Mouse (Mus musculus) layer of hippocampus, adult 8-10 months (tissue): ENCODE measurements around the gene Tiam1. TPM values are rescaled to one million over a fixed set of nuclear protein-coding genes. Genes with fewer than 3 reads are reported as not detected.

ENCODE experiments used
- DNase-seq, 2 experiments: peaks; one replicate each; pipeline ENCODE4 v3.0.0; 2022; ENCODE audit warnings: low spot score in 2 of 2
- total RNA-seq, 4 experiments: library from RNA; stranded (reverse); gene quantifications; 2 replicates each; pipeline ENCODE4 v1.2.4; 2022

Gene Tiam1
- total RNA-seq, 4 experiments from 2014 or later: 103 to 125 (median 116) TPM

DNA sequence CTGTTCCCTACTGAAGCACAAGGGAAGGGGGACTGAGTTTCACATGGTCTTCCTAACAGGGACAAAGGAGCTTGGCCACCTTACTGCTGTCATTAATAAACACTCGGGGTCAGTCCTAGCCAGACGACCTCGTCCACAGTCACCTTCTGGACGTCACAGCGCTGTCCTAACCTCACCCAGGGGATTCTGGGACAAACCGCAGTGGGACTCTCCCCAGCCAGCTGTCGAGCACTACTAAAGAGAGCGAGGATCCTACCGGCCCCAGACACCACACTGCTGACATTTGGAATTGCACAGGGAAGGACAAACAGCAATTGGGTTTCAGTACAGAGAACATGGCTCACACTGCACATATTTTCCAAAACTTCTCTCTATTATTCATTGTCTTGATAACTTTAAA lies 292.2 kb downstream of the Tiam1 start:
- DNase-seq: no peak

DNA sequence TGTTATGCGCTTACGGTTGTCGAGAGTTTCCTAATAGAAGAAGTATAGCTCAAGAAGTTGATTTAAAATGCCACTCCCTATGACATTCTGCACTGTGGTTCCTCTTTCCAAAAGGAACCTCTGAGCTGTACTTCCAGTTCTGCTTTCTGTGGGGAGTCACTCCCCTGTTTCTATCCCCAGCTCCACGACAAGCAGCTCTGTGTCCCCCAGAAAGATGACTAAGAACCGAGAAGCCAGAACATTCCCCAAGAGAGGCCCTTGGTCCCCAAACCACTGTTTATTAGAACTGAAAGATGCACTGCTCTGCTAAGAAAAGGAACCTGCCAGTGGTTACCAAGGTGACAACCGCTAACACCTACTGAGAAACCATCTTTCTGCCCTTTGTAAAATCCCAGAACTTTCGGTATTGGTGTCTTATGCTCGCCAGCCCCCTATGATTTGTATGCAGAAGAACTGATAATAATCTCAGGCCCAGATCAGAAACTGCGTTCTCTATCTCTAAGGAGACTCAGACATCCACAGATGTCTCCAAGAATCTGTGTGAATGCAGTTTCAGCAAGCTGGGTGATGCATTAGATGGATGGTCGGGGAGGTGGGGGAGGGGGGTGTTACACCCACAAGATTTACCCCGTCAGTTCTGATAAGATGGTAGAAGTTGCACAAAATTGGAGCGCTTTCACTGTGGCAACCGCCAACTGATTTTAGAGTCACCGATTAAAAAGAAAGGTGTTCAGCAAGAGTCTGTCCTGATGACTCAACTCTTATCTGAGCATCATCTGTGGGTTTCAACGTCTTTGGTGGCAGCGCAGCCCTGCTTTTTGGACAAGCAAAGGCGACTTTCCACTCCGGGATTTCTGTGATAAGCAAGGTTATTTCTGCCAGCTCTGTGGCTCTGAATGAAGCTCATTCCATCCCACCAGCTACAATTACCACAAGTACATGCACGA lies 294.6 kb downstream of the Tiam1 start:
- DNase-seq: no peak

DNA sequence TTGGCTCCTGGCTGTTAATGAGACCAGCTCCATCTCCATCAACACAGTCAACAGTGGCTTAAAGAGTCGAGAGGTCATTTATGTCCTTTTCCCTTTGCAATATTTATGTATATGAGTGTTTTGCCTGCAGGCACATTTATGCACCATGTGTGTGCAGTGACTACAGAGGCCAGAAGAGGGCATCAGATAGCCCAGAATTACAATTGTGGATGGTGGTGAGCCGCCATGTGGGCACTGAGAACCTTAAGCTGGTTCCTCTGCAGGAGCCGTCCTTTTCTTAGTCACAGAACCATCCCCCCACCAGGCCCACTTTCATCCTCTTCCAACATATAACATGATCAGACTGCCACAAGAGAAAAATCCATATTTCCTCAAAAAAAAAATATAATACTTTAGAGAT lies 295.4 kb downstream of the Tiam1 start:
- DNase-seq: no peak

DNA sequence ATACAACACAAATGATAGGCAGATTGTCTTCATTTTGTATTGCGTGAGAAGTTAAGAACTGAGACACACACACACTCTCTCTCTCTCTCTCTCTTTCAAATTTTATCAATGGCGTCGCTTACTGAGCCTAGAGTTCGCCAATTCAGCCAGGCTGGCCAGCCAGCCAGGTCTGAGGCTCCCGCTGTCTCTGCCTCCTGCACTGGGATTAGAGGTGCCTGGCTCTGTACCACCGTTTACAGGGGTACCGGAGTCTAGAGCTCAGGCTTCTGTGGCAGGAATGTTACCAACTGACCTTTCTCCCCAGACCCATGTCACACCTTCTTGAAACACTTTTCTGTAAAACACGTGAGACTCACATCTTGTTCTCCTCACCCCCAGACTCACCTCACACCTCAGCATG lies 298.1 kb downstream of the Tiam1 start:
- no peak for DNase-seq

DNA sequence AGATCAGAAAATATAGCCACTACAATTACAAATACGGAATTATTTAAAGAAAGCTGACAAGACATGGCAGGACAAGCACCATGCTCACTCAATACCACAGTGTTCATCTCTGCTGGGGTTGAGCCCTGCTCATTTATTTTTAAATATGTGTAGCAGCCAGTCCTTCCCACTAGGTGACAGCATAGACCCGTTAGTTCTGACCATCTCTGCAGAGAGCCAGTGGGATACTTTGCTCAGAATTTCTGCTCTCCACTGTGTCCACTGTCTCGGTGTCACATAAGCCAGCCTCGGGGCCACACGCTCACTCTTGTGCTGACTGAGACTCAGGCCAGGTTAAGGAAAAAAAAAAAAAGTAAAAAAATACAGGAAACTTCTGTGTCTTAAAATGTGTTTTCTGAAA lies 299.0 kb downstream of the Tiam1 start:
- DNase-seq: peak in 1 of 2 experiments; percentile 57

DNA sequence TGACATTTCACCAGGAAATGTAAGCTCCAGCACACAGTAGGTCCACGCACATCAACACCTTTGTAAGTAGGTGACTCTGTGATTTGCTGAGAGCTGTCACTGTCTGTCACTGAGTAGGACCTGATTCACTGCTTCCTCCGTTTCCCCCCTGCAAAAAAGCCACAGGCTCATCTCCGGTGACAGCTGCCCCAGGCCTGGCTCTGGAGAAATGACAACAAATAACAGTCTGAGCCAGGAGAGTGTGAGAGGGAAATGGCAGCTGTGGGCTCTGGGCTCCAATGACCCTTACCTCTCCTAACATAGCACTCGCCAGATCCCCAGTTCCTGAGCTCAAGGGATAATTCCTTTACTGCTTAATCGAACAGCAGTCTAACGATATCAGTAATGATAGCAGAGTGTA lies 301.7 kb downstream of the Tiam1 start:
- DNase-seq: no peak

DNA sequence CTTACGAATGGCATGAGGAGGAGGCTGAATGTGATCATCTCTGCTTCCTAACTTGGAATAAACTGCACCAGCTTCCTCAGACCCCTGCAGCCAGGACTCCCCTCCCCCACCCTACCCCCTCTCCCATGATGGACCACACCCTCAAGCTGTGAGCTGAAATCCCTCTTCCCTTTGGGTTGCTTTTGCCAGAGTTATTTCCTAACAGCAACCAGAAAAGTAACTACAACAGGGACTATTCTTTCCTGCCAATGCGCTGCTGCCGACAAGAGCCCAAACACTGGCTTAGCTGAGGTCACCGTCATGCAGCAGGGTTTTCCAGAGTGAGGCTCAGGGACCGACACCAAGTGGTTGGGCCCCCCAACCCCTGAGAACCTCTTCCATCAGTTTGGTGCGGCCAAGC lies 303.2 kb downstream of the Tiam1 start:
- no peak for DNase-seq

DNA sequence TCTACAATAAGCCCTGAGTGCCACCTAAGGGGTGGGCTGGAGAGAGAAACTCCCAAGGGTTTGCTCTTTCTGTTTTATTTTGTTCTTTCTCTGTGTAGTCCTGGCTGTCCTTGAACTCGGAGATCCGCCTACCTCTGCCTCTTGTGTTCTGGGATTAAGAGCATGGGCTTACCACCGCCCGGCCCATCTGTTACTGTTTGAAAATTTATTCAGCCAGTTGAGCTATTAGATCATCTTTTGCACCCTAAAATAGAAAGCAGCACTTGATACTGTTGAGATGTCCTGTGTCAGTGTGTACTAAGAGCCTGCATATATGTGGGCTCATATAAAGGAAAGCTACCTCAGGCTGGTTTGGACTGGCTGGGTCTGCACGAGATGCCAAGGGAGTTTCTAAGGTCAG lies 303.7 kb downstream of the Tiam1 start:
- peak in 1 of 2 experiments; percentile 38 for DNase-seq

DNA sequence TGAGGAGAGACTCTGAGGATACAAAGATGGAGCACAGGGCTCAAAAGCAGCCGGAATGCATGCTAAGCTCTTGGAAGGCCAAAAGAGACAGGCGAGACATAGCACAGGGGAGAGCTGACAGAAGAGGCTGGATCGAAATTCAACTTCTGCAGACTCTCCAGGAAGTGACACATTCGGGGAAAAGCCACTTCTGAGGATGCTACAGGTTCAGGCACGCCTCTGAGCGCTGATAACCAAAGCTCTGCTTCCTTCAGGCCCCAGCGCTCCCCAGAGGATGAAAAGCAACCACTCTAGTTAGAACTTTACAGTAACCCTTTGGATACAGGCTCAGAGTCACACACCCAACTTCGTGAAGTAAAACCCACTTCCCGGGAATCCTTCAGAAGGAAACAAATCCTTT lies 306.5 kb downstream of the Tiam1 start:
- no peak for DNase-seq

DNA sequence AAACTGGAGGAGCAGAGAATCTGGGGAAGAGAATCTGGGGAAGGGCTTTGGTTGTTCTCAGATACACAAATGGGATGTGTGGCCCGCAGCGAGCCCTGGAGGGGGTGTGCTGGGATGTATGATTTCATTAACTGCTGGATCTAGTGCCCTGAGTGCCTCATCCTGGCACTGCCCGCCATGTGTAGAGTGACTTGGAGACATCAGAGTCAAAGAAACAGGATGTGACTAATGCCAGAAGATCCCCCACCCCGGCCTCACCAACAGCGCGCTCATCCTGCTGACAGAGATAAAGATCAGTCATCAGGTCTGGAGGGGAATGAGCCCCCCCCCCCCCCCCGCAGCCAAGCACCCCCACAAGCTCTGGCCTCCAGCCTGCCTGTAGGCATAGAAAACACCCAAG lies 308.0 kb downstream of the Tiam1 start:
- no peak for DNase-seq

DNA sequence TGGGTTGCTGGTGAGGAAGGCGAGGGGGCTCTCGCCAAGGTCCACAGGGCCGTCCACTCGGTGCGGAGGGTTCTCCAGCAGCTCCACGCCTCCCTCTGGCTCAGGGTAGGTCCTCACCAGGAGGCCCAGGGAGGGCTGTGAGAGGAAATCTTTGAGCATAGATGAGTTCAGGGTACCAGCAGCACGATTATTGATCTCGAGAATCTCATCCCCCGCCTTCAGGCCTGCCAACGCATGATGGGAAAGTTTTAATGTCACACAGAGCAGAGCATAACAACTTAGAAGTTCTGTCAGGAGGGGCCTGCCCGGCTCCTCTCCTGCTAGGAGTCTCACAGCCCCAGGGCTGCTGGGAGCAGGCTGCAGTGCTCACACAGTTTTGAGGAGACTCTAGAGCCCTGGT lies 310.6 kb downstream of the Tiam1 start:
- no peak for DNase-seq

DNA sequence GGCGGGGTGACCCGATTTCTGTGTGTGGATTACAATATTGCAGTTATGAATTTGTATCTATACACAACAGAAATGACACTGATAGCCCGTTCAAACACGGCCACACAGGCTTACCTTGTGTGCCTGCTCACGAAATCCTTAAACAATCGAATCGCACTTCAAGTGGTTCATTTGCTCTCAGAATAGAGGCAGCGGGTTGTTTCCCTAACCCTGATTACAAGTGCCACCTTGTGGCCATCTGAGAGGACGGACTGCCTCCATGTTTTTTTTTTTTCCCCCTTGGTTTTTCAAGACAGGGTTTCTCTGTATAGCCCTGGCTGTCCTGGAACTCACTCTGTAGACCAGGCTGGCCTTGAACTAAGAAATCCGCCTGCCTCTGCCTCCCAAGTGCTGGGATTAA lies 312.4 kb downstream of the Tiam1 start:
- DNase-seq: peak in 1 of 2 experiments; percentile 52

DNA sequence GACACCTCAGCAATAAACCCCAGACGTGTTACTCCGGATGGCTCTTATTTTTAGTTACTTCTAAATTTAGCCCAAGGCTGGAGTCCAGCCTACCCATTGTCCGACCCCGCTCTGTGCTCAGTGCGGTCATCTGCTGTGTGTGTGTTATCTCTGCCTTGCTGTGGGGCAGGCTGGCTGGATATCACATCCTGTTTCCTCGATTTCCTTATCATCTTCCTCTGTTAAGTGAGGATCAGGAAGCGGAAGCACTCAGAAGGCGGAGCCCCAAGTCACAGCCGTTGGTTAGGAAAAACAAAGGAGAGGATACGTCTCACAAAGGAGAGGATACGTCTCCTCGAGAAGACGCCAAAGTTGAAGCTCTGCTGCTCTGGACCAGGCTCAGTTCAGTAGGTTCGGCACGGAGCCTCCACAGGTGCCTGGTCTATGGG lies 313.3 kb downstream of the Tiam1 start:
- no peak for DNase-seq

DNA sequence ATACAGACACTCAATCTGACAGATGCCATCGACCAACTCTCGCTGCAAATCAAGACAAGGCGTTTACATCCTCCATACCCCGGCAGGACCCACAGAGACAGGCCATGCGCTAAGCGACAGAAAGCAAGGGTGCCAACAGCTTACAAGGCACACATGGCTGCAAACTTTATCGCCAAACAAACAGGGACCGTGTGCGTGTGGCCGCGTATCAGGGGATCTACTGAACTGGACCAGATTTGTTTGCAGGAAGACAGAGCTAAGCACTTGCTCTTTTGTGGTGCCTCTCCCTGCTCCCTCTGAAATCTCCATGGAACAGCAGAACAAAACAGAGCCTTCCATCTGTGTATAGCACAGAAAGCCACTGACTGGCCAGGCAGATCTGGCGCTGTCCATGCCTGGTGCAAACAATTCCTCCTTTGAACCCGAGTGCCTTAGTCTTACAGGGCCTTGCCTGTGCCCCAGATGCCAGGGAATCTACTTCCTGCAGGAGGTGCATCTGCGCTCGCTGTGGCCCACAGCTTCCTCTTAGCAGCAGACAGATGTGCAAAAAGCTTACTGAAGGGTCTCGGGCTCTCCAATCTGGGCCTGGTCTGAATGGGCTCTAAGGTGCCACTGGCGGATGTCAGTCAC lies 316.0 kb downstream of the Tiam1 start:
- DNase-seq: no peak

DNA sequence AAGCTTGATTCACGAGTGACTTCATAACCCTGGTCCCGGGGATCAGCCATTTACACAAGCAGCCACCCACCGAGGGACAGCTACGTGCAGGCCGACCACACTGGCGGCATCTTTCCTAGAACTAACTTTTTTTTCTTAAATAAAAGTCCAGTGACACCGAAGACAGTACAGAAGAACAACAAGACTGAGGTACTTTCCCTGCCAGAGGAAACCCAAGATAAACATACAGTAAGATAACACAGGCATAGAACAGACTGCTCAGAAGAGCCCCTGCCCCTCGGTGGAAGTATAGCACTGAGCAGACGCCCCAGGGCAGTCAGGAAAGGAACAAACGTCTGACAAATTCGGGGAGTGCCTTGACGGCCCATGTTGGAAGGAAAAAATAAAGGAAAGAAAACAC lies 317.7 kb downstream of the Tiam1 start:
- DNase-seq: no peak

DNA sequence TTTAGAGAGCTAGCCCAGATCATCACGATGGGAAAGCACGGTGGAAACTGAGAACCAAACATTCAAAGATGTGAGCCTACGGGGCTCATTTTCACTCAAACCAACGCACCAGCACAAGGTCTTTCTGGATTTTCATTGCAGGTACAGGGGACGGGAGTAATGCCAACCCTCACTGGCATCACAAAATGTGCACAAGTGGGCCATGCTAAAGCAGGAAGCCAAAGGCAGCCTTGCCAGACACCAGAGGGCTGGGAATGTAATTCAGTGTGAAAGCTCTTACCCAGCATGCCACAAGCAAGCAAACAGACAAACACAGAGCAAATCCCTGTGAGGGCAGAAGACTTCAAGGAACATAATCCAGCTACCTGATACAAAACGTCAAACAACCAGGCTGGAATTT lies 320.7 kb downstream of the Tiam1 start:
- DNase-seq: no peak

DNA sequence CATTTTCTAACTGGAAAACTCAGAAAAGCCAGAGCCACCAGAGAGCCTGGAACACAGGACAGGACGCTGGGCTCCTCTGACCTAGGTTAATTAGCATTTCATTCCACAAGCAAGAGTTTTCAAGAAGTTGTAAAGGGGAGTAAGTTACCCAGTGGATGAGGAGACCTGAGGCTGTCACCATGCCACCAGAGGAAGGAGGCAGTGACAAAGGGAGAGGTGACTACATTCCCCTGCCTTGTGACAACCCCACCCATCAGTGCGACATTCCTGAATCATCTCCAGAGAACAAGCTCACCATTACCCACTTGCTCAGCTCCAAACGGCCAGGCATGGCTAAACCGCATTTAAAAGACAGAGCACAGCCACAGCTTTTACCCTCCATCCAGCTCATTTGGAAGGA lies 324.9 kb downstream of the Tiam1 start:
- DNase-seq: no peak

DNA sequence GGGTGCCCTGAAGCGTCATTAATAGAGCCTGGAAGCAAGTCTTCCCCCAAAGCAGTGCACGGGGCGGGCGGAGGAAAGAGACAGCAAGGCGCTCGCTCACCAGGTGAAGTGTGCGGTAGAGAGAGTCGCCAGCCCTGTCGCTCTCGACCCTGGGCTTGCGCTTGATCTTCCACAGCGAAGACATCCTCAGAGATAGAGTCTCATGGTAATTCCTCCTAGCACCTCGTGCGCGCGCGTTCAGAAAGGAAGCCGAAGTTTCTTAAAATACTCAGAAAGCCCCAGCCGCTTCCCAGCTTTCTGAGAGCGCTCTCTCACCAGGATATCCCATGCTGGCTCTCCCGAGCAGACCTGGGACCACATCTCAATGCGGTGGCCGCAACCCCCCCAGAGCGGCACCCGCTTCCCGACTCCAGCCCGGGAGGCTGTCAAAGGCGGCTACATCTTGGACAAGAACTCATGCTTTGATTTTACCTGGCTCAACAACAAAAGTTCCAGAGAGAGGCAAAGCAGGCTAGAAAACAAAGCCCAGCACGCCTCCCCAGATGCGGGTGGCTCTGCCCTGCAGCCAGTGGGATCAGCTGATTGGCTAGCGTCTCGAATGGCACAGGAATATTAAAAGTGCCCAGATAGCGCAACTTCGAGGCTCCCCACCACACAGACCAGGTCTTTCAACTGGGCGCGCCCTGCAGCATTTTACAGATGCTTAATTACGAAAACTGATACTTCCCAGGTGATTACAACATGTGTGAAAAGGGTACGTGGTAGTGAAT lies 325.5 kb downstream of the Tiam1 start:
- DNase-seq: no peak

DNA sequence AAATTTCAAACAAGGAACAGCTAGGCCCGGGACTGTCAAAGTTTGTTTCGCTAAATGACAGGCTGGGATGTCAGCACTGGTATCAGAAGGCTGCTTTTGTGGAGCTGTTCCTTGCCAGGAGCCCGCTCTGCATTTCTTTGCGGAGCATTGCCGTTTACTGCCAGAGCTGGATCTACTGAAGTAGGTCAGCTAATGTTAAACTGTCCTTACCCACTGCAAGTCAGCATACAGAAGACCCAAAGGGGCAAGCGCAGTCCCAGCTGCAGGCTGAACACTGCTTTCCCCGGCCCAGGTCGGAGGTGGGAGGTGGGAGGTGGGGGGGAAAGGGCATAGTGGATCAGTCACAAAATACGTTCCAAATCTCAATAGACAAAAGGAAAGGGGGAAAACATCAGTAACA lies 326.3 kb downstream of the Tiam1 start:
- no peak for DNase-seq

DNA sequence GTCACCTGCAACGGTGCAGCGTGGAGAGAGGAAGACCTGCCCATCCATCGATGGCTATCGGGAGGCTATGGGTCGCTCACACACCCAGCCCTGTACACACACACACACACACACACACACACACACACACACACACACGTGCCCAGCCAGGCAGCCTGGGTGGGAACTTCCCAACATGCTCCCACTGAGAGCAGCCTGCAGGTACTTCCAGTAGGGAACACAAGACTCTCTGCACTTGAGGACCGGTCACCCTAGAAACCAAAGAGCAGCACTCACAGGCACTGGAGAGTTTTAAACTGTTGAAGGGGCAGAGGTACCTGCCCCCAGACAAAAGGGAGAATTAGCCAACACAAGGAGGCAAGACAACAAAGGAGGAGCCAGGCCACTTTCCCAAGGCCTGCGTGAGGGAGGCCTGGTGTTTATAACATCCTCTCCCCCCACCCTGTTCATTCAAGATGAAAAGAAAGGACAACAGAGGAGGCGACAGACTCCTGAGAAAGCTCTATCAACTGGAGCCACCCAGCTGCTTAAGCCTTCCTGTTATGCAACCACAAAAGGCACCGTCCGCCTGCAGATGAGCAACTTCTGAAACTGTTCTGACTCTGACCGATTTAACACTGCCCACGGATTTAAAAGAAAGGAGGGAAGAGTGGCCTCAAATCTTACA lies 326.9 kb downstream of the Tiam1 start:
- DNase-seq: no peak

DNA sequence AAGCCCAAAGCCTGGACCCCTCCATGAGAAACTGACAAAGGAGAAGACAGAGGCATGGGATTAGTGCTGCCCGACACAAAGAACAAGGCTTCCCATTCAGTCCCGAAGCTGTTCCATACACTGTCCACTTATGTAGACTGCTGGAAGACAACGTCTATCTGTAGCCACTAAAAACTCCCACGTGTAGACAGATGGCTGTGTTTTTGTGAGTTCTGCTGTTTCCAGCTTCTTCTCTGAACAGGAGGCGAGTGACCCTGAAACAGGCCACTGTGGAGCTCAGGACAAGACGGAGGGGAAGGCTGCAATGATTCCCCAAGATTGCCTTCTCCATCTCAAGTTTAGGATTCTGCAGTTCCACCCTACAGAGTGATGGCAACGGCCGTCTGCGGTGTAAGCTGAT lies 330.0 kb downstream of the Tiam1 start:
- DNase-seq: no peak

DNA sequence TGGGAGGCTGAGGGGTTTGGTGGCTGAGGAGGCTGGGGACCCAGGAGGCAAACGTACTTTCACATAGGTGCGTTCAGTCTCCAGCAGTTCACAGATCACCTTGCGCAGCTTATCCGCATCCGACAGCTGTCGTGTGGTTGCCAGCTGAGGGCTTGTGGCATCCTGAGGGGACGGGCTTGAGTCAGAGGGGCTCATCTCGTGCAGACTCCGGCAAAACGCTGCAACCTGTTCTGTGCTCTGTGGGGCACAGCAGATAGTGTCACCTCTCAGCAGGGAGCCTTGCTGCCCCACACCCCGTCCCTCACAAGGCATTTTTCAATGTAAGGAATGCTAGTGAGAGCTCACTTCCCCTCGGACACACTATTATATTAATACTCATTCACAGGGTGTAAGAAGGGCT lies 330.7 kb downstream of the Tiam1 start:
- no peak for DNase-seq
